Mouse (Mus musculus): ENCODE measurements around the gene Ube2d1. TPM values are rescaled to one million over a fixed set of nuclear protein-coding genes. Genes with fewer than 3 reads are reported as not detected.

Ube2d1 gene
- polyA plus RNA-seq, 1 experiment: 34.0 TPM

GRCm38 (mm10) chr10:71267511-71267910 is 17.6 kb downstream of the Ube2d1 start:
- Histone ChIP-seq H3K79me3 (ENCODE audit: low read depth) (peaks cover 70% of the 10 kb centered on the region), H3K79me2 (ENCODE audit: control insufficient read depth, insufficient read depth) (peaks cover 96% of the 10 kb centered on the region), H3K36me3 (ENCODE audit: control insufficient read depth, insufficient read depth) (peaks cover 4% of the 10 kb centered on the region), H3K4me3 (ENCODE audit: insufficient read depth, poor library complexity, severe bottlenecking) (no peak overlapping the region), H3K27me3 (ENCODE audit: control insufficient read depth, insufficient read depth, insufficient read length) (no peaks in the 10 kb centered on the region), H3ac (ENCODE audit: control insufficient read depth, insufficient read length, low read depth) (no peak overlapping the region)
- TF ChIP-seq USF1 (IDR thresholded peaks at IDR 0.05; ENCODE audit: low read depth): no peak
- no peak for TF ChIP-seq MAX (IDR thresholded peaks at IDR 0.05)
- no peak for TF ChIP-seq FOSL1 (IDR thresholded peaks at IDR 0.05; ENCODE audit: insufficient read depth, low read length, poor library complexity, severe bottlenecking)
- no peak for TF ChIP-seq CEBPB (IDR thresholded peaks at IDR 0.05; ENCODE audit: low read depth)
- TF ChIP-seq MYOD1 (IDR thresholded peaks at IDR 0.05; ENCODE audit: control insufficient read depth, insufficient read length, low read depth): no peak
- no peak for TF ChIP-seq MYOG (IDR thresholded peaks at IDR 0.05; ENCODE audit: control insufficient read depth, extremely low read depth, insufficient read length)
- no peak for TF ChIP-seq CTCF (IDR thresholded peaks at IDR 0.05; ENCODE audit: control insufficient read depth, insufficient read depth, insufficient read length)

GRCm38 (mm10) chr10:71265067-71265466 is 20.0 kb downstream of the Ube2d1 start:
- no peak overlapping the region for H3ac ChIP-seq (ENCODE audit: control insufficient read depth, insufficient read length, low read depth)
- H3K79me3 ChIP-seq (ENCODE audit: low read depth): peaks cover 61% of the 10 kb centered on the region
- H3K79me2 ChIP-seq (ENCODE audit: control insufficient read depth, insufficient read depth): peaks cover 78% of the 10 kb centered on the region
- TF ChIP-seq CTCF (IDR thresholded peaks at IDR 0.05; ENCODE audit: control insufficient read depth, insufficient read depth, insufficient read length) (no peak), USF1 (IDR thresholded peaks at IDR 0.05; ENCODE audit: low read depth) (no peak), MAX (IDR thresholded peaks at IDR 0.05) (no peak), MYOD1 (IDR thresholded peaks at IDR 0.05; ENCODE audit: control insufficient read depth, insufficient read length, low read depth) (no peak), CEBPB (IDR thresholded peaks at IDR 0.05; ENCODE audit: low read depth) (no peak)
- H3K36me3 ChIP-seq (ENCODE audit: control insufficient read depth, insufficient read depth): peaks cover 15% of the 10 kb centered on the region
- H3K27me3 ChIP-seq (ENCODE audit: control insufficient read depth, insufficient read depth, insufficient read length): no peaks in the 10 kb centered on the region
- H3K4me3 ChIP-seq (ENCODE audit: insufficient read depth, poor library complexity, severe bottlenecking): no peak overlapping the region

DNA sequence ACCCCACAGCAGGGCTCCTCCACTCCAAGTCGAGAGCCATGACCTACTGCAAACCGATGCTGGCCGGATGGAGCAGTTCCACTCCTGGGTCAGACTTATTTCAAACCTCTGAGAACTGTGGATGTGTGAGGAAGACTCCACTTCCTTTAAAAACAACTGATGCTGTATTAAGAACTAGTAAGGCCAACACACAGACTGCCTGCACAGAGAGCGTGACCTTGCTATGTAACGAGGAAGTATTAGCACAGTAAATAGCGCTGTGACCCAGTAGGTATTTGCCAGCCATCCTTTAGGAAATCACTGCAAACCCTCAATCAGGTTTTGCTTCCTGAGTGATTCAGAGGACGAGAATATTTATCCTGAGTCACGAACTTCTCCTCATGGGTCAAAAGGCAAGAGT is 23.4 kb downstream of the Ube2d1 start:
- Histone ChIP-seq H3ac (ENCODE audit: control insufficient read depth, insufficient read length, low read depth) (no peak overlapping the region), H3K36me3 (ENCODE audit: control insufficient read depth, insufficient read depth) (peaks cover 44% of the 10 kb centered on the region), H3K79me2 (ENCODE audit: control insufficient read depth, insufficient read depth) (peaks cover 44% of the 10 kb centered on the region), H3K4me3 (ENCODE audit: insufficient read depth, poor library complexity, severe bottlenecking) (no peak overlapping the region), H3K79me3 (ENCODE audit: low read depth) (peaks cover 33% of the 10 kb centered on the region), H3K27me3 (ENCODE audit: control insufficient read depth, insufficient read depth, insufficient read length) (no peaks in the 10 kb centered on the region)
- TF ChIP-seq MYOD1 (IDR thresholded peaks at IDR 0.05; ENCODE audit: control insufficient read depth, insufficient read length, low read depth) (no peak), FOSL1 (IDR thresholded peaks at IDR 0.05; ENCODE audit: insufficient read depth, low read length, poor library complexity, severe bottlenecking) (no peak), CTCF (IDR thresholded peaks at IDR 0.05; ENCODE audit: control insufficient read depth, insufficient read depth, insufficient read length) (no peak), CEBPB (IDR thresholded peaks at IDR 0.05; ENCODE audit: low read depth) (no peak), USF1 (IDR thresholded peaks at IDR 0.05; ENCODE audit: low read depth) (no peak), MAX (IDR thresholded peaks at IDR 0.05) (no peak), MYOG (IDR thresholded peaks at IDR 0.05; ENCODE audit: control insufficient read depth, extremely low read depth, insufficient read length) (no peak)

DNA sequence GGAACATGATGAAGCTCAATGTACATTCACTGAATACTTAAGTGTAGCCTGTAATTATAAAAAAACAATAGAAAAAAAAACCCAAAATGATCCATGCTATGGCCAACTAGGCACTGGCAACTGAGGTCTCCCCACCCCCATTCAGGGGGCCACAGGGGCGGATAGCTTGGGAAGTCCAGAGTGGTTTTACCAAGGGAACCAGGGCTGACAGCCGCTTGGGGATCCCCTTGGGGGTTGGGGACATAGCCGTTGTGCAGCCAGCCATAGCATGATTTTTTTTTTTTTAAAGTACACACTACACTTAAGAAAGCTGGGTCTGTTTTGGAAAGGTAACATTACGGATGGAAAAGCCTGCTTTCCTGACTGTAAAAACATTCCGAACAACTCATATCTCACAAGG is 26.1 kb downstream of the Ube2d1 start:
- no peak for TF ChIP-seq CTCF (IDR thresholded peaks at IDR 0.05; ENCODE audit: control insufficient read depth, insufficient read depth, insufficient read length)
- no peak for TF ChIP-seq MAX (IDR thresholded peaks at IDR 0.05)
- TF ChIP-seq MYOD1 (IDR thresholded peaks at IDR 0.05; ENCODE audit: control insufficient read depth, insufficient read length, low read depth): no peak
- Histone ChIP-seq H3K79me3 (ENCODE audit: low read depth) (peaks cover 14% of the 10 kb centered on the region), H3K36me3 (ENCODE audit: control insufficient read depth, insufficient read depth) (peaks cover 66% of the 10 kb centered on the region), H3ac (ENCODE audit: control insufficient read depth, insufficient read length, low read depth) (no peak overlapping the region), H3K79me2 (ENCODE audit: control insufficient read depth, insufficient read depth) (peaks cover 17% of the 10 kb centered on the region), H3K4me3 (ENCODE audit: insufficient read depth, poor library complexity, severe bottlenecking) (no peak overlapping the region), H3K27me3 (ENCODE audit: control insufficient read depth, insufficient read depth, insufficient read length) (no peaks in the 10 kb centered on the region)

DNA sequence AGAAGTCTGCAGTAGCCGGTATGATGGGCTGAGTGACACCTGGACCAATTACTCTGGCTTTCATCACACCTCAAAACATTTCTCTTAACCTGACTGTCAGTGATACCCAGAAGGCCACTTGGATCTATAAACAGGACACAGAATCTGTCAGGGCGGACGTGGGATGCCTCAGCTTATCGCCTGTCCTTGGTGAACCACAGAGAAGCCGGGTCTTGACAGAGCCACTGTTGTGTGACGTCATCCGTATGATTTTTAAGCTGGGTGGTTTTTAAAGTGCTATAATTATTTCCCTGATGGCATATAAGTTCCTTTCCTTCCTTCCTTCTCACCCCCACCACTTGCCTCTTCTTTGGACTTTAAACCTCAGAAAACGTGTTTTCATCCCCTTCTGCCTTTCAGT is 26.5 kb downstream of the Ube2d1 start:
- Histone ChIP-seq H3K36me3 (ENCODE audit: control insufficient read depth, insufficient read depth) (peaks cover 66% of the 10 kb centered on the region), H3K4me3 (ENCODE audit: insufficient read depth, poor library complexity, severe bottlenecking) (no peak overlapping the region), H3K79me2 (ENCODE audit: control insufficient read depth, insufficient read depth) (peaks cover 13% of the 10 kb centered on the region), H3K79me3 (ENCODE audit: low read depth) (peaks cover 11% of the 10 kb centered on the region), H3K27me3 (ENCODE audit: control insufficient read depth, insufficient read depth, insufficient read length) (no peaks in the 10 kb centered on the region), H3ac (ENCODE audit: control insufficient read depth, insufficient read length, low read depth) (no peak overlapping the region)
- TF ChIP-seq MAX (IDR thresholded peaks at IDR 0.05): no peak
- TF ChIP-seq CTCF (IDR thresholded peaks at IDR 0.05; ENCODE audit: control insufficient read depth, insufficient read depth, insufficient read length): no peak
- TF ChIP-seq MYOG (IDR thresholded peaks at IDR 0.05; ENCODE audit: control insufficient read depth, extremely low read depth, insufficient read length): no peak
- TF ChIP-seq MYOD1 (IDR thresholded peaks at IDR 0.05; ENCODE audit: control insufficient read depth, insufficient read length, low read depth): no peak
- no peak for TF ChIP-seq CEBPB (IDR thresholded peaks at IDR 0.05; ENCODE audit: low read depth)
- no peak for TF ChIP-seq FOSL1 (IDR thresholded peaks at IDR 0.05; ENCODE audit: insufficient read depth, low read length, poor library complexity, severe bottlenecking)
- TF ChIP-seq USF1 (IDR thresholded peaks at IDR 0.05; ENCODE audit: low read depth): no peak

- H3K36me3 ChIP-seq (ENCODE audit: control insufficient read depth, insufficient read depth): peaks cover 37% of the 10 kb centered on the region
- TF ChIP-seq USF1 (IDR thresholded peaks at IDR 0.05; ENCODE audit: low read depth) (no peak), FOSL1 (IDR thresholded peaks at IDR 0.05; ENCODE audit: insufficient read depth, low read length, poor library complexity, severe bottlenecking) (no peak), MYOD1 (IDR thresholded peaks at IDR 0.05; ENCODE audit: control insufficient read depth, insufficient read length, low read depth) (no peak), MYOG (IDR thresholded peaks at IDR 0.05; ENCODE audit: control insufficient read depth, extremely low read depth, insufficient read length) (no peak)
- no peaks in the 10 kb centered on the region for H3K27me3 ChIP-seq (ENCODE audit: control insufficient read depth, insufficient read depth, insufficient read length)
- H3K4me3 ChIP-seq (ENCODE audit: insufficient read depth, poor library complexity, severe bottlenecking): no peak overlapping the region
- no peaks in the 10 kb centered on the region for H3K79me2 ChIP-seq (ENCODE audit: control insufficient read depth, insufficient read depth)
- no peak overlapping the region for H3ac ChIP-seq (ENCODE audit: control insufficient read depth, insufficient read length, low read depth)
- no peaks in the 10 kb centered on the region for H3K79me3 ChIP-seq (ENCODE audit: low read depth)
These were observed 31.9 kb downstream of the Ube2d1 start for GRCm38 (mm10) chr10:71253147-71253546.

Data from C2C12 (cell line).